Mouse (Mus musculus) midbrain, embryonic 15.5 days (tissue): ENCODE data around the gene Fam104a. TPM values are rescaled to one million over a fixed set of nuclear protein-coding genes. Genes with fewer than 3 reads are reported as not detected.
A peak's percentile ranks its signal among the peaks of the same experiment; 100 is the strongest.

Source experiments
- ATAC-seq: fragments of 200-750 bp; cut with Nextera tagmentation; replicated peaks from 2 replicates; pipeline ENCODE4 v1.8.0; 2017; ENCODE audit warnings: moderate TSS enrichment
- H3K27ac ChIP-seq: fragments of 300-500 bp; sonication (generic); 2 replicates; pipeline ENCODE4 v1.5.1; 2015; ENCODE audit warnings: mild to moderate bottlenecking, inconsistent platforms
- H3K27me3 ChIP-seq: fragments of 300-500 bp; sonication (generic); replicated peaks from 2 replicates; pipeline ENCODE4 v1.6.1; 2015; ENCODE audit warnings: inconsistent platforms
- H3K36me3 ChIP-seq: fragments of 300-500 bp; sonication (generic); replicated peaks from 2 replicates; pipeline ENCODE4 v1.6.1; 2015; ENCODE audit warnings: inconsistent platforms
- H3K4me1 ChIP-seq: fragments of 300-500 bp; sonication (generic); 2 replicates; pipeline ENCODE4 v1.6.1; 2015; ENCODE audit warnings: inconsistent platforms
- H3K4me2 ChIP-seq: fragments of 300-500 bp; sonication (generic); 2 replicates; pipeline ENCODE4 v1.6.1; 2015; ENCODE audit warnings: inconsistent platforms, mild to moderate bottlenecking, moderate library complexity
- H3K4me3 ChIP-seq: fragments of 300-500 bp; sonication (generic); 2 replicates; pipeline ENCODE4 v1.5.1; 2015; ENCODE audit warnings: mild to moderate bottlenecking, inconsistent platforms
- H3K9ac ChIP-seq: fragments of 300-500 bp; sonication (generic); 2 replicates; pipeline ENCODE4 v1.6.1; 2015; ENCODE audit warnings: mild to moderate bottlenecking, inconsistent platforms
- H3K9me3 ChIP-seq: fragments of 300-500 bp; sonication (generic); 2 replicates; pipeline ENCODE4 v1.6.1; 2016; ENCODE audit warnings: inconsistent platforms
- WGBS: fragments of 180-500 bp; shearing (Covaris S2); methylation state at CpG from one replicate; pipeline ENCODE4 v1.1.7; 2015; ENCODE audit warnings: mixed read lengths; 5-methylcytosine and 5-hydroxymethylcytosine counted together
- polyA plus RNA-seq: library from polyadenylated mRNA; unstranded; fragments of >200 nt; fragmentation: Nextera tagmentation; extraction: Ambion mirVana; gene quantifications from 2 replicates; pipeline ENCODE4 v1.2.1, GENCODE M21; 2015

Fam104a gene
- polyA plus RNA-seq, 1 experiment from 2014 or later = 42.9 TPM

GRCm38 (mm10) chr11:113648152-113648551, 35.8 kb downstream of the Fam104a start:
- no peak for ATAC-seq
- Histone ChIP-seq H3K4me3 (no peak overlapping the region), H3K9ac (no peak overlapping the region), H3K9me3 (no peaks in the 10 kb centered on the region), H3K27ac (no peak overlapping the region), H3K4me1 (peaks cover 28% of the 10 kb centered on the region), H3K27me3 (no peaks in the 10 kb centered on the region), H3K4me2 (peak overlapping the region; percentile 73; the same call in 1 of the 2 replicates), H3K36me3 (no peaks in the 10 kb centered on the region; the same call in 1 of the 2 replicates)
- 4% methylated on average over 15 of the region's 15 CpGs for WGBS

DNA sequence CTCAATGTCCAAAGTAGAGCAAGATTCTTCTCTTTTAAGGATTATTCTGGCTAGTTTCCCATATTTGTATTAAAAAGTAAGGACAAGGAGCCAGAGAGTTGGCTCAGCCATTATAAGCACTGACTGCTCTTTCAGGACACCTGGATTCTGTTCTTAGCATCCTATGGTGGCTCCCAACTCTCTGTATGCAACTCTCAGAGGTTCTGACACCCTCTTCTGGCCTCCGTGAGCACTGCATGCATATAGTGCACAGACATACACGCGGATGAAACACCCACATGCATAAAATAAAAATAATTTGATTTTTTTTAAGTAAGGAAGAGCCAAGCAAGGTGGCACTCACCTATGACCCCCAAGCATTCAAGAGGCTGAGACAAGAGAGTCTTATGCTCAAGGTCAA, 38.8 kb downstream of the Fam104a start:
- H3K4me2 ChIP-seq = no peak overlapping the region
- H3K9me3 ChIP-seq = no peaks in the 10 kb centered on the region
- WGBS = 87% methylated on average over 3 of the region's 3 CpGs
- no peaks in the 10 kb centered on the region for H3K27me3 ChIP-seq
- H3K9ac ChIP-seq = no peak overlapping the region
- no peak overlapping the region for H3K27ac ChIP-seq
- peaks cover 13% of the 10 kb centered on the region for H3K4me1 ChIP-seq
- no peak for ATAC-seq
- H3K4me3 ChIP-seq = no peak overlapping the region
- H3K36me3 ChIP-seq = no peaks in the 10 kb centered on the region

GRCm38 (mm10) chr11:113638680-113639079, 45.3 kb downstream of the Fam104a start:
- H3K4me3 ChIP-seq = no peak overlapping the region
- no peaks in the 10 kb centered on the region for H3K9me3 ChIP-seq
- H3K4me2 ChIP-seq = no peak overlapping the region
- H3K27me3 ChIP-seq = no peaks in the 10 kb centered on the region
- no peaks in the 10 kb centered on the region for H3K36me3 ChIP-seq
- no peaks in the 10 kb centered on the region for H3K4me1 ChIP-seq
- no peak overlapping the region for H3K27ac ChIP-seq
- WGBS = 91% methylated on average over 12 of the region's 12 CpGs
- no peak overlapping the region for H3K9ac ChIP-seq
- ATAC-seq = no peak

GRCm38 (mm10) chr11:113634699-113635121, 49.2 kb downstream of the Fam104a start:
- Histone ChIP-seq H3K4me2 (no peak overlapping the region), H3K27ac (no peak overlapping the region), H3K9me3 (no peaks in the 10 kb centered on the region), H3K27me3 (no peaks in the 10 kb centered on the region), H3K36me3 (no peaks in the 10 kb centered on the region), H3K9ac (no peak overlapping the region), H3K4me1 (no peaks in the 10 kb centered on the region), H3K4me3 (no peak overlapping the region)
- WGBS = 67% methylated on average over 10 of the region's 10 CpGs
- no peak for ATAC-seq

GRCm38 (mm10) chr11:113633398-113633797, 50.6 kb downstream of the Fam104a start:
- no peak for ATAC-seq
- no peak overlapping the region for H3K27ac ChIP-seq
- H3K4me3 ChIP-seq = no peak overlapping the region
- no peaks in the 10 kb centered on the region for H3K27me3 ChIP-seq
- no peak overlapping the region for H3K4me2 ChIP-seq
- no peaks in the 10 kb centered on the region for H3K4me1 ChIP-seq
- no peaks in the 10 kb centered on the region for H3K36me3 ChIP-seq
- 91% methylated on average over 5 of the region's 5 CpGs for WGBS
- H3K9me3 ChIP-seq = no peaks in the 10 kb centered on the region
- H3K9ac ChIP-seq = no peak overlapping the region

GRCm38 (mm10) chr11:113632303-113632702, 51.7 kb downstream of the Fam104a start:
- Histone ChIP-seq H3K4me2 (no peak overlapping the region), H3K4me1 (no peaks in the 10 kb centered on the region), H3K9ac (no peak overlapping the region), H3K27ac (no peak overlapping the region), H3K27me3 (no peaks in the 10 kb centered on the region), H3K9me3 (no peaks in the 10 kb centered on the region), H3K4me3 (no peak overlapping the region), H3K36me3 (no peaks in the 10 kb centered on the region)
- WGBS = 89% methylated on average over 7 of the region's 7 CpGs
- no peak for ATAC-seq

DNA sequence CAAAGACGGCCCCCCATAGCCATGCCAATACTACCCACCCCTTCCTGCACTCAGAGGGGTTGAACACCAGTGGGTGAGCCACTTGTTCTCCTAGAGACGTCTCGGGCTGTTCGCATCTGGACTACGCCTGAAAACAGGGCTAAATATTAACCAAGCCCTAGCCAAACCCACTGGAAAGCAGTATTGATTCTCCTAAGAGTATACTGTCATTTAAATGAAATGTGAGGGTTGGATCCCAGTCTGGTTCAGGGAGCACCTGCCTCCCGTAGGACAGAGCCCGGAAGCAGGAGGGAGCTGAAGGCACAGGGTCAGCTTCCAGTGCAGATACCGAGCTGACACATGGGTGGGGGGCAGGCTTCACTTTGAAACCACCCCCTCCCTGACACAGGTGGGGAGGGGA, 52.1 kb downstream of the Fam104a start:
- Histone ChIP-seq H3K9ac (no peak overlapping the region), H3K4me3 (no peak overlapping the region), H3K27me3 (no peaks in the 10 kb centered on the region), H3K27ac (no peak overlapping the region), H3K9me3 (no peaks in the 10 kb centered on the region), H3K36me3 (no peaks in the 10 kb centered on the region), H3K4me1 (no peaks in the 10 kb centered on the region), H3K4me2 (no peak overlapping the region)
- no peak for ATAC-seq
- 77% methylated on average over 8 of the region's 8 CpGs for WGBS

- WGBS = 88% methylated on average over 8 of the region's 8 CpGs
Observed at GRCm38 (mm10) chr11:113631302-113631701, 52.7 kb downstream of the Fam104a start.

DNA sequence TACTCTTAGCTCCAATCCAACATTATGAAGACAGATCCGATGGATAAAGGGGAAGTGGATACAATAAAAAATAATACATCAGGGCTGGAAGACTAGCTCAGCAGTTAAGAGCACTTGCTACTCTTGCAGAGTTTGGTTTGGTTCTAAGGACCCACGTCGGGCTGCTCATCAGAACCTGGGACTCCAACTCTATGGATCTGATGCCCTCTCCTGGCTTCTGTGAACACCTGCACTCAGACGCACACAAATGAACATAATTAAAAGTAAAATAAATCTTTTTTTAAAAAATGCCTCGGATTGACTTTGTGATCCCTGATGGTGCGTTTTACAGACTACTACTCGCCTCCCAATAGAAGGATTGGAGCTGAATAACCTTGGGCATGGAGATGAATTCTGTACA, 53.3 kb downstream of the Fam104a start:
- WGBS = 59% methylated on average over 7 of the region's 7 CpGs
- Histone ChIP-seq H3K9ac (no peak overlapping the region), H3K4me3 (no peak overlapping the region), H3K36me3 (no peaks in the 10 kb centered on the region), H3K4me1 (no peaks in the 10 kb centered on the region), H3K9me3 (no peaks in the 10 kb centered on the region), H3K27ac (no peak overlapping the region), H3K4me2 (no peak overlapping the region), H3K27me3 (no peaks in the 10 kb centered on the region)
- ATAC-seq = no peak

More at GRCm38 (mm10) chr11:113631302-113631701, 52.7 kb downstream of the Fam104a start:
- Histone ChIP-seq H3K9me3 (no peaks in the 10 kb centered on the region), H3K4me1 (no peaks in the 10 kb centered on the region), H3K9ac (no peak overlapping the region), H3K36me3 (no peaks in the 10 kb centered on the region), H3K4me2 (no peak overlapping the region), H3K4me3 (no peak overlapping the region), H3K27ac (no peak overlapping the region), H3K27me3 (no peaks in the 10 kb centered on the region)
- ATAC-seq = no peak

DNA sequence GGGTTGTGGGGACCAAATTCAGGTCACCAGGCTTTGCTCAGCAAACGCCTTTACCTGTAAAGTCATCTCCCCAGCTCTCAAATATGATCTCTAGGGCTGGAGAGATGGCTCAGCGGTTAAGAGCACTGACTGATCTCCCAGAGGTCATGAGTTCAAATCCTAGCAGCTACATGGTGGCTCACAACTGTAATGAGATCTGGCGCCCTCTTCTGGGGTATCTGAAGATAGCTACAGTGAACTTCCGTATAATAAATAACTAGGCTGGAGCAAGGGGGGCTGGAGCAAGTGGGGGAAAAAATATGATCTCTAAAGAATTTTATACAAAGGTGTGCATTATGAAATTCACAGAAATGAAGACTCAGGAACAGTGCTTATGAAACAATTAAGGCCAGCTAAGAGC, 56.2 kb downstream of the Fam104a start:
- no peak overlapping the region for H3K4me2 ChIP-seq
- no peaks in the 10 kb centered on the region for H3K9me3 ChIP-seq
- no peaks in the 10 kb centered on the region for H3K4me1 ChIP-seq
- H3K27me3 ChIP-seq = no peaks in the 10 kb centered on the region
- no peak for ATAC-seq
- no peak overlapping the region for H3K4me3 ChIP-seq
- H3K27ac ChIP-seq = no peak overlapping the region
- no peak overlapping the region for H3K9ac ChIP-seq
- 58% methylated on average over 4 of the region's 4 CpGs for WGBS
- 0 out of 2 replicates have a peak, but pooled peaks cover 4% of the 10 kb centered on the region for H3K36me3 ChIP-seq

DNA sequence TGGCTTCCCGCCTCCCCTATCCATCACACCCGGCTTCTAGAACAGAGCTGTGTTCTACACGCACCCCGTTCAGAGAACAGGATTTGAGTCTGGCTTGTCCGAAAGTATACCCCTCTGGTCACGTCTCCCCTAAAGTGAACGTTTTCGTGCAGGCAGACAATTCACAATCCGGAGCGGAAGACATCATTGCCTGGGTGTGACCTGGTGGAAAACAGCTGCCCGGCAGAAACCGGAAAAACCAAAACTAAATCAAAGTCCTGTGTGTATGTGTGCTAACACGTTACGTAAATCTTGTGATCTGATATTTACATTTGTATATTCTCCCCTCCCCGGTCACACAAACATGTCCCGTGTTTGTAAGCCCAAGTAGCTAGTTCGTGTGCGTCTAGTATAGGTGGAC, 58.5 kb downstream of the Fam104a start:
- 95% methylated on average over 18 of the region's 18 CpGs for WGBS
- no peak overlapping the region for H3K9ac ChIP-seq
- H3K9me3 ChIP-seq = no peaks in the 10 kb centered on the region
- 0 out of 2 replicates have a peak, but pooled peaks cover 4% of the 10 kb centered on the region for H3K36me3 ChIP-seq
- no peaks in the 10 kb centered on the region for H3K27me3 ChIP-seq
- no peak overlapping the region for H3K4me2 ChIP-seq
- H3K4me3 ChIP-seq = no peak overlapping the region
- H3K4me1 ChIP-seq = peaks cover 6% of the 10 kb centered on the region
- H3K27ac ChIP-seq = no peak overlapping the region
- ATAC-seq = no peak

- Histone ChIP-seq H3K36me3 (0 out of 2 replicates have a peak, but pooled peaks cover 4% of the 10 kb centered on the region), H3K27me3 (0 out of 2 replicates have a peak, but pooled peaks cover 5% of the 10 kb centered on the region), H3K27ac (no peak overlapping the region), H3K4me1 (peaks cover 37% of the 10 kb centered on the region), H3K4me3 (no peak overlapping the region), H3K9ac (no peak overlapping the region), H3K4me2 (no peak overlapping the region), H3K9me3 (no peaks in the 10 kb centered on the region)
- ATAC-seq = no peak
- WGBS = 88% methylated on average over 4 of the region's 4 CpGs
Observed at GRCm38 (mm10) chr11:113622028-113622427, 61.9 kb downstream of the Fam104a start.

DNA sequence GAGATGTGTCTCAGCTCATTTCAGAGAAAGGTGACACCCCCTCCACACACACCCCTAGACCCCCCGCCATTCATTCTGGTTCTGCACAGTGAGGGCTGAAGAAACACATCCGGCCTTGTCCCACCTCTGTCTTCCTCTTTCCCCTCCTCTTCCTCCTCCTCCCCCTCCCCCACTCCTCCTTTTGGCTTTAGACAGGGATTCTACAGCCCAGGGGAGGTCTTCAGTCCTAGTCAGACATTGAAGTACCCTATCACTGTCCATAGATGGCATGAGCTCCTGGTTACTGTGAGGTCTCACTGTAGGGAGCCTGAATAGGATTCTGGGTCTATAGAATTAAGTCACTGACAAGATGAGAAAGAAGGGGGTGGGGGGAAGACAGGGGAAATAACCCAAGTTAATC, 63.0 kb downstream of the Fam104a start:
- peak overlapping the region; percentile 97 for H3K4me2 ChIP-seq
- H3K4me1 ChIP-seq = peaks cover 37% of the 10 kb centered on the region
- no peak overlapping the region for H3K27ac ChIP-seq
- H3K9ac ChIP-seq = no peak overlapping the region
- H3K4me3 ChIP-seq = peak overlapping the region; percentile 58
- H3K9me3 ChIP-seq = no peaks in the 10 kb centered on the region
- WGBS = 59% methylated on average over 2 of the region's 2 CpGs
- peaks cover 5% of the 10 kb centered on the region; the same call in 1 of the 2 replicates for H3K27me3 ChIP-seq
- no peak for ATAC-seq
- H3K36me3 ChIP-seq = 0 out of 2 replicates have a peak, but pooled peaks cover 4% of the 10 kb centered on the region
